Mouse (Mus musculus) lung, postnatal 0 days (tissue): ENCODE data around the gene Hist1h1e.
"Not testable (repeated sequence)": the region's sequence is repeated elsewhere in the genome, so short reads cannot be mapped to it uniquely, and the experiment has no call there.

Experiments used
- CTCF ChIP-seq: IDR thresholded peaks from 2 replicates; pipeline ENCODE4 v1.5.1; 2016; ENCODE audit warnings: antibody characterized with exemption, mild to moderate bottlenecking
- EP300 ChIP-seq: IDR thresholded peaks from 2 replicates; pipeline ENCODE4 v1.6.1; 2016; ENCODE audit warnings: antibody characterized with exemption, mild to moderate bottlenecking, control low read depth

DNA sequence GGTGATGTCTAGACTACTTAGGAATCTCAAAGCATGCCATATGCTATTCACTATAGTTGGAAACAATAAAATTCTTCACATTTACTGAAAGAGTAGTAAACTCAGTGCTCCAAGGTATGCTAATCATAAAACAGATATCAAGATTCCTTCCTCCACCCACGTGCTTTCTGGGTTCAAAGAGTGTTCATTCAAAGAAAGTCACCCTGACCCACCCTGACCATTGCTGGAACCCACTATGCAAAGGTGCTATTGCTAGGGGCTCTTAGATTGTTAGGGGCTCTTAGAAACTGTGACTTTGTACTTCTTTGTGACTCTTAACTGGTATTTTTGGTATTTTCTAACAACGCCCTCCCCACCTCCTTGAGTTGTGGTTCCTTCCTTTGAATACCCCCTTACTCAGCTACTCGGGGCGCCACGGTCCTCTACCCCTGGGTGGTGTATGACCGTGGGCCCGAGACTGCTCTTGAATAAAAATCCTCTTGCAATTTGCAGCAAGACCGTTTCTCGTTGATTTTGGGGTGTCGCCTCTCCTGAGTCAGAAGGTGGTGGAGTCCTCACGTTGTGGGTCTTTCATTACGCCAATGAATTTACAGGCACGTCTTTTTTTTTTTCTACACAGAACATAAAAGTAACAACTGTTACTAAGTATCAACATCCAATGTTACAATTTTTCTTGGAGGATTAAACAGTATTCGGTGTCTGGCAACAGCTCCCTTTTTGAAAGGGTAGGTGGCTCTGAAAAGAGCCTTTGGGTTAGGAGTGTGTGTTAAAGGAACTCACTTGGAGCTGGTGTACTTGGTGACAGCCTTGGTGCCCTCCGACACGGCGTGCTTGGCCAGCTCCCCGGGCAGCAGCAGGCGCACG, 49.1 kb downstream of the Hist1h1e start:
- not testable (repeated sequence) for TF ChIP-seq CTCF, EP300
